Mouse (Mus musculus) hindbrain, embryonic 11.5 days (tissue): ENCODE results near the gene Nuak2. TPM values are rescaled to one million over a fixed set of nuclear protein-coding genes. Genes with fewer than 3 reads are reported as not detected.
A peak's percentile ranks its signal among the peaks of the same experiment; 100 is the strongest.
"Not testable (repeated sequence)": the region's sequence is repeated elsewhere in the genome, so short reads cannot be mapped to it uniquely, and the experiment has no call there.

Experiments used
- ATAC-seq: fragments of 200-750 bp; cut with Nextera tagmentation; 2 replicates; pipeline ENCODE4 v1.8.0; 2017; ENCODE audit warnings: mild to moderate bottlenecking, moderate TSS enrichment, moderate library complexity; ENCODE audit not compliant: low FRiP score
- DNase-seq: peaks from one replicate; pipeline ENCODE4 v3.0.0-alpha.2; 2015; ENCODE audit warnings: low spot score
- H3K27ac ChIP-seq: fragments of 300-500 bp; sonication (generic); 2 replicates; pipeline ENCODE4 v1.5.1; 2014; ENCODE audit warnings: mild to moderate bottlenecking, low read depth, low read length
- H3K27me3 ChIP-seq: fragments of 300-500 bp; sonication (generic); 2 replicates; pipeline ENCODE4 v1.6.1; 2014; ENCODE audit warnings: mild to moderate bottlenecking, low read length, moderate library complexity, mixed read lengths; ENCODE audit not compliant: control insufficient read depth, insufficient read depth
- H3K36me3 ChIP-seq: fragments of 300-500 bp; sonication (generic); 2 replicates; pipeline ENCODE4 v1.6.1; 2014; ENCODE audit warnings: mild to moderate bottlenecking, low read length, moderate library complexity, mixed read lengths; ENCODE audit not compliant: control insufficient read depth, insufficient read depth
- H3K4me1 ChIP-seq: fragments of 300-500 bp; sonication (generic); replicated peaks from 2 replicates; pipeline ENCODE4 v1.6.1; 2014; ENCODE audit warnings: low read length, mixed read lengths; ENCODE audit not compliant: control insufficient read depth, insufficient read depth
- H3K4me2 ChIP-seq: fragments of 300-500 bp; sonication (generic); replicated peaks from 2 replicates; pipeline ENCODE4 v1.6.1; 2014; ENCODE audit warnings: mild to moderate bottlenecking, low read depth, low read length
- H3K4me3 ChIP-seq: fragments of 300-500 bp; sonication (generic); 2 replicates; pipeline ENCODE4 v1.5.1; 2014; ENCODE audit warnings: low read depth, low read length
- H3K9ac ChIP-seq: fragments of 300-500 bp; sonication (generic); 2 replicates; pipeline ENCODE4 v1.6.1; 2014; ENCODE audit warnings: low read depth, low read length
- H3K9me3 ChIP-seq: fragments of 300-500 bp; sonication (generic); 2 replicates; pipeline ENCODE4 v1.6.1; 2016; ENCODE audit warnings: low read length; ENCODE audit not compliant: control insufficient read depth
- WGBS: fragments of 180-500 bp; shearing (Covaris S2); extraction: QIAGEN DNeasy Blood & Tissue Kit; methylation state at CpG from one replicate; pipeline ENCODE4 v1.1.7; 2014; 5-methylcytosine and 5-hydroxymethylcytosine counted together
- polyA plus RNA-seq: library from polyadenylated mRNA; unstranded; fragments of >200 nt; fragmentation: Nextera tagmentation; extraction: Ambion mirVana; gene quantifications from 2 replicates; pipeline ENCODE4 v1.2.1, GENCODE M21; 2014

Gene Nuak2
- 33.1 and 39.3 TPM in 2 replicates for polyA plus RNA-seq

DNA sequence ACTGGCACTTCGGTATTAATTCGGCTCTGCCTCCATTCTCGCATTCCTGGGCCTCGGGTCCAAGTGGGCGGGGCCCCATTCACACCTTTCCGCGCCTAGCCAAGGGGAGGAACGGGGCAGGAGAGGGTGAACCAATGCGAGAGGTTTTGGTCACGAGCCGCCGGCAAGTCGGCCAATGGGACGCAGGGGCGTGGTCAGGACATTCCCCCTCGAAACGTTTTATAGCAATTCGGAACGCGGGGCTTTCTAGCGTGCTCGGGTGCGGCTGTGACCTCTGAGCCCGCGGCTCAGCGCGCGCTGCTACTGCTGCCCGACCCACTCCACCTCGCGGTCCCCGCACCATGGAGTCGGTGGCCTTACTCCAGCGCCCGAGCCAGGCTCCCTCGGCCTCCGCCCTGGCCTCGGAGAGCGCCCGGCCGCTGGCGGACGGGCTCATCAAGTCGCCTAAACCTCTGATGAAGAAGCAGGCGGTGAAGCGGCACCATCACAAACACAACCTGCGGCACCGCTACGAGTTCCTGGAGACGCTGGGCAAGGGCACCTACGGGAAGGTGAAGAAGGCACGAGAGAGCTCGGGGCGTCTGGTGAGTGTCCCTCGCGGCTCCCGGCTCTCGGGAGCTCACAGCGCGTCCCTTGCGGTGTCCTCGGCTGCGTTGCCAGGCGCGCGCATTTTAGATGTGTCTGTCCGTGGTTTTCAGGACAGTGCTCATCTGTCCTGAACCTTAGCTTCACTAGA lies at the start of gene Nuak2:
TSS of gene Nuak2 (plus strand) at position 238 of the 736 bp plus-strand sequence.
- H3K36me3 ChIP-seq: peaks cover 4% of the 10 kb centered on the region; the same call in 1 of the 2 replicates
- peaks cover 2% of the 10 kb centered on the region; the same call in 1 of the 2 replicates for H3K27me3 ChIP-seq
- no peaks in the 10 kb centered on the region for H3K9me3 ChIP-seq
- under 1% methylated on average over 67 of the region's 67 CpGs for WGBS
- peak within 1 kb of the TSS; percentile 83 for H3K4me3 ChIP-seq
- H3K4me1 ChIP-seq: peaks cover 21% of the 10 kb centered on the region
- H3K4me2 ChIP-seq: peak within 1 kb of the TSS; percentile 85
- DNase-seq (peak; percentile 91), ATAC-seq (peak; percentile 86)
- H3K27ac ChIP-seq: peak within 1 kb of the TSS; percentile 37; the same call in 1 of the 2 replicates
- peak within 1 kb of the TSS; percentile 85 for H3K9ac ChIP-seq

- Histone ChIP-seq H3K4me1 (no peaks in the 10 kb centered on the region), H3K27me3 (no peaks in the 10 kb centered on the region), H3K9ac (no peak overlapping the region), H3K9me3 (no peaks in the 10 kb centered on the region), H3K36me3 (no peaks in the 10 kb centered on the region), H3K4me2 (no peak overlapping the region), H3K27ac (no peak overlapping the region), H3K4me3 (no peak overlapping the region)
- 66% methylated on average over 8 of the region's 8 CpGs for WGBS
- DNase-seq (no peak), ATAC-seq (no peak)
These were observed 49.0 kb upstream of the Nuak2 start for GRCm38 (mm10) chr1:132266791-132267557.

GRCm38 (mm10) chr1:132267959-132268358 lies 48.0 kb upstream of the Nuak2 start:
- DNase-seq (no peak), ATAC-seq (no peak)
- H3K4me3 ChIP-seq: no peak overlapping the region
- no peaks in the 10 kb centered on the region for H3K27me3 ChIP-seq
- H3K9me3 ChIP-seq: no peaks in the 10 kb centered on the region
- WGBS: 87% methylated on average over 2 of the region's 2 CpGs
- no peak overlapping the region for H3K27ac ChIP-seq
- H3K9ac ChIP-seq: no peak overlapping the region
- H3K4me1 ChIP-seq: no peaks in the 10 kb centered on the region
- H3K4me2 ChIP-seq: no peak overlapping the region
- H3K36me3 ChIP-seq: no peaks in the 10 kb centered on the region

DNA sequence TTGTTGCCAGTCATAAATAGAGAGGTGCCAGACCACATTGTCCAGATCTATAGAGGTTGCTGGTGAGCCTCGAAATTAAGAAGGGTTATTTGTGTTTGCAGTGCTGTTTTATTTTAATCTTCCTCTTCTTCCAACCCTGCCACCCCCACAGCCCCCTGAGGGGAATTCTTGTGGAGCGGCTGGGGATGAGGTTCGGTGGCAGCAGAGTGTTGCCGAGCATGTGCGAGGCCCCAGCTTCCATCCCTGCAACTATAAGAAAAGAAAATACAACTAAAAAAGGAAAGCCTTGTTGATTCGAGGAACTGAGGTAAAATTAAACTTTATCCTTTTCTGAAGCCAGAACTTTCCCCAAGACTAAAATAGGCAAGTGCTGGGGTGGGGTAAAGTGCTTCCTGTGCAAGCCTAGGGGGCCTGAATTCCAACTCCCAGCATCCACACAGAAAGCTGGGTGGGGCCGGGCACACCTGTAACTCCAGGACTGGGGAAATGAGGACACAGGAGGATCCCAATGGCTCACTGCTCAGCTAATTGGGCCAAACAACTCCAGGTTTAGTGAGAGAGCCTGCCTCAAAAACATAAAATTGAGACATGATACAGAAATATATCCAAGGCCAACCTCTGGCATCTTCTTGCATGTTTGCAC lies 47.4 kb upstream of the Nuak2 start:
- Histone ChIP-seq H3K9ac (no peak overlapping the region), H3K27me3 (no peaks in the 10 kb centered on the region), H3K4me1 (no peaks in the 10 kb centered on the region), H3K36me3 (no peaks in the 10 kb centered on the region), H3K4me3 (no peak overlapping the region), H3K27ac (no peak overlapping the region), H3K9me3 (no peaks in the 10 kb centered on the region), H3K4me2 (no peak overlapping the region)
- no peak for ATAC-seq
- DNase-seq: no peak
- 60% methylated on average over 7 of the region's 7 CpGs for WGBS

- Histone ChIP-seq H3K4me1 (no peaks in the 10 kb centered on the region), H3K4me2 (no peak overlapping the region), H3K4me3 (no peak overlapping the region), H3K9ac (no peak overlapping the region), H3K9me3 (no peaks in the 10 kb centered on the region), H3K36me3 (no peaks in the 10 kb centered on the region), H3K27me3 (no peaks in the 10 kb centered on the region), H3K27ac (no peak overlapping the region)
- no peak for ATAC-seq
- 56% methylated on average over 3 of the region's 3 CpGs for WGBS
- no peak for DNase-seq
These were observed 44.7 kb upstream of the Nuak2 start for GRCm38 (mm10) chr1:132271237-132271636.

GRCm38 (mm10) chr1:132276694-132277093 lies 39.2 kb upstream of the Nuak2 start:
- H3K27ac ChIP-seq: no peak overlapping the region
- no peak for DNase-seq
- 80% methylated on average over 3 of the region's 3 CpGs for WGBS

GRCm38 (mm10) chr1:132277124-132277523 lies 38.8 kb upstream of the Nuak2 start:
- no peaks in the 10 kb centered on the region; the same call in 1 of the 2 replicates for H3K4me1 ChIP-seq
- H3K4me3 ChIP-seq: no peak overlapping the region
- 78% methylated on average over 6 of the region's 6 CpGs for WGBS
- no peak for DNase-seq
- no peak overlapping the region for H3K4me2 ChIP-seq
- H3K9me3 ChIP-seq: no peaks in the 10 kb centered on the region
- no peaks in the 10 kb centered on the region for H3K36me3 ChIP-seq
- no peak for ATAC-seq
- H3K27me3 ChIP-seq: no peaks in the 10 kb centered on the region
- H3K9ac ChIP-seq: no peak overlapping the region
- H3K27ac ChIP-seq: no peak overlapping the region

More at GRCm38 (mm10) chr1:132276694-132277093, 39.2 kb upstream of the Nuak2 start:
- no peaks in the 10 kb centered on the region for H3K36me3 ChIP-seq
- no peaks in the 10 kb centered on the region; the same call in 1 of the 2 replicates for H3K4me1 ChIP-seq
- no peaks in the 10 kb centered on the region for H3K9me3 ChIP-seq
- H3K27me3 ChIP-seq: no peaks in the 10 kb centered on the region
- ATAC-seq: no peak
- no peak overlapping the region for H3K4me2 ChIP-seq
- no peak overlapping the region for H3K9ac ChIP-seq
- H3K4me3 ChIP-seq: no peak overlapping the region

DNA sequence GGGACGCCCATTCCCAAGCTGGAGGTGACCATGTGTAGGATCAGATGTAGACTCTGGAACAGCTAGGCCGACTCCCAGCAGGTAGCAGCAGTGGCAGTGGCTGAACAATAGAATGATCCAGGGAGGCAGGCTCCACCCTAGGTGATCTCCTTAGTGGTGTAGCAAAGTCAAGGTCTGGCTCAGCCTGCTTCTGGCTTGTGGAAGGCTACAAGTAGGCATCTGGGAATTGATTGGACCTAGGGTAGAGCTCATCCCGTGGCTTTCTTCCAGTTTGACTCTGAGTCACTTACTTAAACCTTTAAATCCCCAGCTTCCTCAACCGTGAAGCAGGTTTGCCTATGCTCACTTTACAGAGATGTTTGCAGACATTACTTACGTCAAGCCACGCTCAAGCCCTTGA lies 35.3 kb upstream of the Nuak2 start:
- H3K36me3 ChIP-seq, H3K27me3 ChIP-seq, H3K27ac ChIP-seq, H3K9me3 ChIP-seq, H3K4me3 ChIP-seq, DNase-seq, ATAC-seq, H3K4me2 ChIP-seq, H3K9ac ChIP-seq, H3K4me1 ChIP-seq: not testable (repeated sequence)
- WGBS: 73% methylated on average over 6 of the region's 6 CpGs
